Mouse (Mus musculus): ENCODE measurements around the gene Fgf3. TPM values are rescaled to one million over a fixed set of nuclear protein-coding genes. Genes with fewer than 3 reads are reported as not detected.
A peak's percentile ranks its signal among the peaks of the same experiment; 100 is the strongest.

The Fgf3 gene
- polyA plus RNA-seq, 1 experiment from 2014 or later = 1.1 TPM

- no peak overlapping the region for H3K4me3 ChIP-seq (ENCODE audit: low read depth, low read length)
- no peaks in the 10 kb centered on the region for H3K27me3 ChIP-seq (ENCODE audit: control insufficient read depth, insufficient read depth, low read length)
- no peak for ATAC-seq (ENCODE audit: low FRiP score)
- WGBS = 57% methylated on average over 3 of the region's 3 CpGs
- no peak overlapping the region for H3K27ac ChIP-seq (ENCODE audit: low read depth, low read length)
- no peak overlapping the region for H3K4me2 ChIP-seq
- no peak overlapping the region for H3K9ac ChIP-seq (ENCODE audit: low read length)
- H3K36me3 ChIP-seq (ENCODE audit: control insufficient read depth, insufficient read depth, low read length) = no peaks in the 10 kb centered on the region
- no peaks in the 10 kb centered on the region for H3K4me1 ChIP-seq (ENCODE audit: control insufficient read depth, insufficient read depth, low read length)
- DNase-seq (ENCODE audit: low spot score, missing footprints) = no peak
- H3K9me3 ChIP-seq (ENCODE audit: control insufficient read depth, low read length) = no peaks in the 10 kb centered on the region
These were observed 13.4 kb downstream of the Fgf3 start for GRCm38 (mm10) chr7:144851321-144851720.

GRCm38 (mm10) chr7:144854966-144855365, 17.1 kb downstream of the Fgf3 start:
- Histone ChIP-seq H3K27me3 (ENCODE audit: control insufficient read depth, insufficient read depth, low read length) (peaks cover 10% of the 10 kb centered on the region), H3K9me3 (ENCODE audit: control insufficient read depth, low read length) (no peaks in the 10 kb centered on the region), H3K4me2 (no peak overlapping the region), H3K4me3 (ENCODE audit: low read depth, low read length) (no peak overlapping the region), H3K4me1 (ENCODE audit: control insufficient read depth, insufficient read depth, low read length) (no peaks in the 10 kb centered on the region), H3K9ac (ENCODE audit: low read length) (no peak overlapping the region), H3K27ac (ENCODE audit: low read depth, low read length) (no peak overlapping the region), H3K36me3 (ENCODE audit: control insufficient read depth, insufficient read depth, low read length) (no peaks in the 10 kb centered on the region)
- no peak for ATAC-seq (ENCODE audit: low FRiP score)
- WGBS = 65% methylated on average over 3 of the region's 3 CpGs
- no peak for DNase-seq (ENCODE audit: low spot score, missing footprints)

GRCm38 (mm10) chr7:144857158-144857557, 19.3 kb downstream of the Fgf3 start:
- WGBS = 83% methylated on average over 7 of the region's 7 CpGs
- Histone ChIP-seq H3K4me3 (ENCODE audit: low read depth, low read length) (no peak overlapping the region), H3K27ac (ENCODE audit: low read depth, low read length) (no peak overlapping the region), H3K4me1 (ENCODE audit: control insufficient read depth, insufficient read depth, low read length) (peaks cover 10% of the 10 kb centered on the region), H3K4me2 (no peak overlapping the region), H3K36me3 (ENCODE audit: control insufficient read depth, insufficient read depth, low read length) (no peaks in the 10 kb centered on the region), H3K27me3 (ENCODE audit: control insufficient read depth, insufficient read depth, low read length) (peaks cover 32% of the 10 kb centered on the region), H3K9me3 (ENCODE audit: control insufficient read depth, low read length) (no peaks in the 10 kb centered on the region), H3K9ac (ENCODE audit: low read length) (no peak overlapping the region)
- ATAC-seq (ENCODE audit: low FRiP score) (no peak), DNase-seq (ENCODE audit: low spot score, missing footprints) (no peak)

GRCm38 (mm10) chr7:144857826-144858342, 20.0 kb downstream of the Fgf3 start:
- no peaks in the 10 kb centered on the region for H3K9me3 ChIP-seq (ENCODE audit: control insufficient read depth, low read length)
- no peak overlapping the region for H3K4me3 ChIP-seq (ENCODE audit: low read depth, low read length)
- no peaks in the 10 kb centered on the region for H3K36me3 ChIP-seq (ENCODE audit: control insufficient read depth, insufficient read depth, low read length)
- WGBS = 70% methylated on average over 3 of the region's 3 CpGs
- H3K27ac ChIP-seq (ENCODE audit: low read depth, low read length) = no peak overlapping the region
- no peak overlapping the region for H3K4me2 ChIP-seq
- H3K9ac ChIP-seq (ENCODE audit: low read length) = no peak overlapping the region
- ATAC-seq (ENCODE audit: low FRiP score) (no peak), DNase-seq (ENCODE audit: low spot score, missing footprints) (no peak)
- peaks cover 10% of the 10 kb centered on the region for H3K4me1 ChIP-seq (ENCODE audit: control insufficient read depth, insufficient read depth, low read length)
- peaks cover 39% of the 10 kb centered on the region for H3K27me3 ChIP-seq (ENCODE audit: control insufficient read depth, insufficient read depth, low read length)

- Histone ChIP-seq H3K4me3 (ENCODE audit: low read depth, low read length) (no peak overlapping the region), H3K36me3 (ENCODE audit: control insufficient read depth, insufficient read depth, low read length) (no peaks in the 10 kb centered on the region), H3K4me1 (ENCODE audit: control insufficient read depth, insufficient read depth, low read length) (peaks cover 10% of the 10 kb centered on the region), H3K9me3 (ENCODE audit: control insufficient read depth, low read length) (no peaks in the 10 kb centered on the region), H3K27ac (ENCODE audit: low read depth, low read length) (no peak overlapping the region), H3K4me2 (no peak overlapping the region), H3K27me3 (ENCODE audit: control insufficient read depth, insufficient read depth, low read length) (peaks cover 47% of the 10 kb centered on the region), H3K9ac (ENCODE audit: low read length) (no peak overlapping the region)
- no peak for ATAC-seq (ENCODE audit: low FRiP score)
- DNase-seq (ENCODE audit: low spot score, missing footprints) = no peak
- WGBS = 91% methylated on average over 1 of the region's 1 CpGs
These were observed 20.8 kb downstream of the Fgf3 start for GRCm38 (mm10) chr7:144858702-144859101.

GRCm38 (mm10) chr7:144861056-144861768, 23.3 kb downstream of the Fgf3 start:
- no peak overlapping the region for H3K27ac ChIP-seq (ENCODE audit: low read depth, low read length)
- ATAC-seq (ENCODE audit: low FRiP score) (no peak), DNase-seq (ENCODE audit: low spot score, missing footprints) (peak; percentile 93)
- peaks cover 10% of the 10 kb centered on the region for H3K4me1 ChIP-seq (ENCODE audit: control insufficient read depth, insufficient read depth, low read length)
- H3K27me3 ChIP-seq (ENCODE audit: control insufficient read depth, insufficient read depth, low read length) = peaks cover 64% of the 10 kb centered on the region
- no peaks in the 10 kb centered on the region for H3K36me3 ChIP-seq (ENCODE audit: control insufficient read depth, insufficient read depth, low read length)
- H3K9me3 ChIP-seq (ENCODE audit: control insufficient read depth, low read length) = no peaks in the 10 kb centered on the region
- H3K4me3 ChIP-seq (ENCODE audit: low read depth, low read length) = peak overlapping the region; percentile 23
- under 1% methylated on average over 66 of the region's 72 CpGs for WGBS
- no peak overlapping the region for H3K9ac ChIP-seq (ENCODE audit: low read length)
- peak overlapping the region; percentile 37 for H3K4me2 ChIP-seq

- Histone ChIP-seq H3K36me3 (ENCODE audit: control insufficient read depth, insufficient read depth, low read length) (no peaks in the 10 kb centered on the region), H3K9me3 (ENCODE audit: control insufficient read depth, low read length) (no peaks in the 10 kb centered on the region), H3K4me2 (peak overlapping the region; percentile 37), H3K4me3 (ENCODE audit: low read depth, low read length) (peak overlapping the region; percentile 23), H3K27ac (ENCODE audit: low read depth, low read length) (no peak overlapping the region), H3K27me3 (ENCODE audit: control insufficient read depth, insufficient read depth, low read length) (peaks cover 64% of the 10 kb centered on the region), H3K9ac (ENCODE audit: low read length) (no peak overlapping the region), H3K4me1 (ENCODE audit: control insufficient read depth, insufficient read depth, low read length) (peaks cover 10% of the 10 kb centered on the region)
- DNase-seq (ENCODE audit: low spot score, missing footprints) (peak; percentile 94), ATAC-seq (ENCODE audit: low FRiP score) (no peak)
- WGBS = 0% methylated on average over 28 of the region's 28 CpGs
These were observed 23.8 kb downstream of the Fgf3 start for GRCm38 (mm10) chr7:144861769-144862070.

GRCm38 (mm10) chr7:144862126-144862525, 24.2 kb downstream of the Fgf3 start:
- WGBS = under 1% methylated on average over 15 of the region's 15 CpGs
- Histone ChIP-seq H3K27me3 (ENCODE audit: control insufficient read depth, insufficient read depth, low read length) (peaks cover 64% of the 10 kb centered on the region), H3K4me3 (ENCODE audit: low read depth, low read length) (no peak overlapping the region), H3K27ac (ENCODE audit: low read depth, low read length) (no peak overlapping the region), H3K9me3 (ENCODE audit: control insufficient read depth, low read length) (no peaks in the 10 kb centered on the region), H3K4me2 (peak overlapping the region; percentile 37; the same call in 1 of the 2 replicates), H3K9ac (ENCODE audit: low read length) (no peak overlapping the region), H3K4me1 (ENCODE audit: control insufficient read depth, insufficient read depth, low read length) (peaks cover 10% of the 10 kb centered on the region), H3K36me3 (ENCODE audit: control insufficient read depth, insufficient read depth, low read length) (no peaks in the 10 kb centered on the region)
- DNase-seq (ENCODE audit: low spot score, missing footprints) (peak; percentile 89), ATAC-seq (ENCODE audit: low FRiP score) (no peak)

- no peak for ATAC-seq (ENCODE audit: low FRiP score)
- Histone ChIP-seq H3K27ac (ENCODE audit: low read depth, low read length) (no peak overlapping the region), H3K36me3 (ENCODE audit: control insufficient read depth, insufficient read depth, low read length) (no peaks in the 10 kb centered on the region), H3K9me3 (ENCODE audit: control insufficient read depth, low read length) (no peaks in the 10 kb centered on the region), H3K4me2 (no peak overlapping the region), H3K4me1 (ENCODE audit: control insufficient read depth, insufficient read depth, low read length) (peaks cover 10% of the 10 kb centered on the region), H3K27me3 (ENCODE audit: control insufficient read depth, insufficient read depth, low read length) (peaks cover 64% of the 10 kb centered on the region), H3K9ac (ENCODE audit: low read length) (no peak overlapping the region), H3K4me3 (ENCODE audit: low read depth, low read length) (no peak overlapping the region)
- no peak for DNase-seq (ENCODE audit: low spot score, missing footprints)
- WGBS = 4% methylated on average over 18 of the region's 18 CpGs
These were observed 24.8 kb downstream of the Fgf3 start for GRCm38 (mm10) chr7:144862712-144863111.

All from midbrain, embryonic 11.5 days (tissue).